Mouse (Mus musculus) embryonic fibroblast, embryonic 13.5 days (primary cell): ENCODE results near the gene Ppp4r3b.

Experiments used
- CTCF ChIP-seq: IDR thresholded peaks from 2 replicates; pipeline ENCODE4 v1.5.1; 2011; ENCODE audit warnings: mild to moderate bottlenecking, control low read depth, low read length, moderate library complexity, borderline replicate concordance; ENCODE audit not compliant: insufficient read depth
- POLR2A ChIP-seq: IDR thresholded peaks from 2 replicates; pipeline ENCODE4 v1.6.1; 2011; ENCODE audit warnings: low read depth, mild to moderate bottlenecking, control low read depth, low read length, moderate library complexity

DNA sequence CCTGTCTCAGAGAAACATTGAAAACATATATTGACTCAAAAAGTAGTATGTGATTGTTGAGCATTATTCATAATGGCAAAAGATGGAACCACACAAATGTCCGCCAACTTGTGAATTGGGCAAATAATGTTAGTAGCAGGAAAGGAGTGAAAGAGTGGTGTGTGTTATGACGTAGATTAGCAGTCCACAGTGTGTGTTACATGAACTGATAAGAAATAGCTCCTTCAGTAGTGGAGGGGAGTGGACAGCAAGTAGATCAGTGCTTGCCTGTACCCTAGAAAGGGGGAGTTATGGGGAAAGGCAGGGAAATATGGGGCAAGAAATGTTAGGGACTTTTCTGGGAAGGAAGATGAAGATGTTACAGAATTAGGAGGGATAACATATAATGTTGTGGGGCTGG is 43.5 kb downstream of the Ppp4r3b start:
- TF ChIP-seq CTCF (no peak), POLR2A (no peak)
